Mouse (Mus musculus) olfactory bulb, adult 2 months (tissue): ENCODE data around the gene Epas1.

Experiments used
- CTCF ChIP-seq: fragments of 200-500 bp; IDR thresholded peaks from 2 replicates; pipeline ENCODE4 v1.5.1; 2012; ENCODE audit warnings: low read depth, mild to moderate bottlenecking, low read length, moderate library complexity; ENCODE audit not compliant: insufficient read depth
- POLR2A ChIP-seq: fragments of 200-500 bp; IDR thresholded peaks from 2 replicates; pipeline ENCODE4 v1.6.1; 2012; ENCODE audit warnings: mild to moderate bottlenecking, low read depth, low read length, moderate library complexity; ENCODE audit not compliant: insufficient read depth

GRCm38 (mm10) chr17:86798460-86798859 lies 45.0 kb downstream of the Epas1 start:
- no peak for TF ChIP-seq CTCF
- TF ChIP-seq POLR2A: no peak
